26 mouse cellular contexts compared by ENCODE assay signal in genomic region chr2:128111537-128111936, GRCm38 (mm10). TPM values are rescaled to one million over a fixed set of nuclear protein-coding genes. Genes with fewer than 3 reads are reported as not detected.
DNase-seq lines count a peak whose midpoint lies in the region; ATAC-seq lines count a peak whose summit lies in the region.
"Had no signal": no experiment of that assay in that cellular context is flagged by ENCODE, and none has a peak within 500 bp of the region (broad histone marks: within the 10 kb centered on the region; RNA-seq: fewer than 3 reads in every experiment).

No protein-coding gene starts in this region.

- no peak overlapping the region for H3K4me3 ChIP-seq in heart, embryonic 11.5 days (ENCODE audit: low read depth, low read length)
- H3K4me3 ChIP-seq: embryonic facial prominence, embryonic 10.5 days; embryonic facial prominence, embryonic 13.5 days; erythroblast, embryonic 14.5 days; forebrain, embryonic 12.5 days; forebrain, embryonic 15.5 days; heart, embryonic 10.5 days; hindbrain, embryonic 10.5 days; hindbrain, embryonic 13.5 days; intestine, embryonic 15.5 days had no signal

- no peak overlapping the region for H3K4me2 ChIP-seq in heart, embryonic 11.5 days
- H3K4me2 ChIP-seq: embryonic facial prominence, embryonic 13.5 days; forebrain, embryonic 12.5 days; forebrain, embryonic 15.5 days; hindbrain, embryonic 13.5 days; intestine, embryonic 15.5 days had no signal

- ATAC-seq in granulocyte monocyte progenitor cell, adult 5-6 weeks (replicated peaks; ENCODE audit: poor library complexity, severe bottlenecking): peak; percentile 93
- ATAC-seq in megakaryocyte, adult 5-6 weeks (ENCODE audit: poor library complexity, severe bottlenecking): peak; percentile 78
- ATAC-seq in heart, embryonic 11.5 days (replicated peaks; ENCODE audit: insufficient number of reproducible peaks, low FRiP score, low TSS enrichment): no peak
- ATAC-seq: activated CD4-positive, CD25-positive, alpha-beta regulatory T cell, adult 4 months; forebrain, embryonic 15.5 days; hindbrain, embryonic 16.5 days; intestine, embryonic 15.5 days had no signal

- DNase-seq in thymus, postnatal 4 days: peak; percentile 2
- DNase-seq in thymus, postnatal 36 days: no peak
- DNase-seq in urinary bladder, postnatal 4 days (ENCODE audit: low spot score in 2 of 2): no peak
- DNase-seq in right cerebral cortex, postnatal 14 days: no peak
- DNase-seq: adrenal gland, adult 8-10 months; adrenal gland, postnatal 25 days; cerebellum, adult 18-20 months; cerebellum, adult 9-11 months; cerebellum, postnatal 25 days; embryo, embryonic 11 days; gastrocnemius, postnatal 10 days; heart, adult 18-20 months had no signal

- H3K27me3 ChIP-seq in heart, embryonic 11.5 days (ENCODE audit: control insufficient read depth, insufficient read depth, low read length): no peaks in the 10 kb centered on the region
- H3K27me3 ChIP-seq: embryonic facial prominence, embryonic 13.5 days; forebrain, embryonic 12.5 days; forebrain, embryonic 15.5 days; hindbrain, embryonic 13.5 days; intestine, embryonic 15.5 days had no signal

- H3K27ac ChIP-seq in heart, embryonic 11.5 days (ENCODE audit: low read depth, low read length): no peak overlapping the region
- H3K27ac ChIP-seq: embryonic facial prominence, embryonic 10.5 days; embryonic facial prominence, embryonic 13.5 days; forebrain, embryonic 12.5 days; forebrain, embryonic 15.5 days; heart, embryonic 10.5 days; hindbrain, embryonic 10.5 days; hindbrain, embryonic 13.5 days; intestine, embryonic 15.5 days had no signal

- WGBS in heart, embryonic 11.5 days (ENCODE audit: insufficient replicate concordance): 74% methylated on average over 9 of the region's 9 CpGs

- H3K4me1 ChIP-seq in heart, embryonic 11.5 days (ENCODE audit: control insufficient read depth, insufficient read depth, low read length): no peaks in the 10 kb centered on the region
- H3K4me1 ChIP-seq: embryonic facial prominence, embryonic 13.5 days; forebrain, embryonic 15.5 days; hindbrain, embryonic 13.5 days; intestine, embryonic 15.5 days had no signal

- H3K36me3 ChIP-seq in heart, embryonic 11.5 days (ENCODE audit: control insufficient read depth, insufficient read depth, low read length): no peaks in the 10 kb centered on the region
- H3K36me3 ChIP-seq: embryonic facial prominence, embryonic 10.5 days; embryonic facial prominence, embryonic 13.5 days; forebrain, embryonic 12.5 days; forebrain, embryonic 15.5 days; heart, embryonic 10.5 days; hindbrain, embryonic 10.5 days; hindbrain, embryonic 13.5 days; intestine, embryonic 15.5 days had no signal

- H3K9me3 ChIP-seq in heart, embryonic 11.5 days (replicated peaks; ENCODE audit: control insufficient read depth, low read length): no peaks in the 10 kb centered on the region
- H3K9me3 ChIP-seq: embryonic facial prominence, embryonic 10.5 days; embryonic facial prominence, embryonic 13.5 days; forebrain, embryonic 12.5 days; forebrain, embryonic 15.5 days; heart, embryonic 10.5 days; hindbrain, embryonic 10.5 days; hindbrain, embryonic 13.5 days; intestine, embryonic 15.5 days had no signal

- no peak overlapping the region for H3K9ac ChIP-seq in heart, embryonic 11.5 days (ENCODE audit: low read depth, low read length)
- H3K9ac ChIP-seq: embryonic facial prominence, embryonic 13.5 days; forebrain, embryonic 12.5 days; forebrain, embryonic 15.5 days; hindbrain, embryonic 13.5 days; intestine, embryonic 15.5 days had no signal

RNA-seq across cellular contexts. Expression of gene Bcl2l11, which starts 14.3 kb away (rescaled TPM):
- 13.1 and 14.4 TPM in 2 replicates for total RNA-seq in granulocyte monocyte progenitor cell, adult 5-6 weeks (2014; fragmentation: Nextera tagmentation)
- total RNA-seq in granulocyte monocyte progenitor cell, adult 5-6 weeks (2017): 12.1 and 13.4 TPM in 2 replicates
- 16.8 and 21.2 TPM in 2 replicates for total RNA-seq in megakaryocyte, adult 5-6 weeks (2015)
- 15.1 and 20.4 TPM in 2 replicates for total RNA-seq in megakaryocyte, adult 5-6 weeks (2017)
- polyA plus RNA-seq in heart, embryonic 11.5 days (2014; fragmentation: Nextera tagmentation; extraction: Ambion mirVana): 11.3 and 15.2 TPM in 2 replicates
